Mouse (Mus musculus) thymus, adult 2 months (tissue): ENCODE data around the gene Hgd. TPM values are rescaled to one million over a fixed set of nuclear protein-coding genes. Genes with fewer than 3 reads are reported as not detected.
A peak's percentile ranks its signal among the peaks of the same experiment; 100 is the strongest.

ENCODE experiments used
- DNase-seq: peaks from one replicate; pipeline ENCODE4 v3.0.0; 2021
- H3K27ac ChIP-seq: fragments of 200-500 bp; 2 replicates; pipeline ENCODE4 v1.5.1; 2012; ENCODE audit warnings: low read length, control low read depth; ENCODE audit not compliant: control insufficient read depth, insufficient read depth
- H3K27me3 ChIP-seq: fragments of 200-500 bp; 2 replicates; pipeline ENCODE4 v1.6.1; 2012; ENCODE audit warnings: mild to moderate bottlenecking, low read length, moderate library complexity, mixed read lengths; ENCODE audit not compliant: control insufficient read depth, insufficient read depth
- H3K36me3 ChIP-seq: fragments of 200-500 bp; 2 replicates; pipeline ENCODE4 v1.6.1; 2012; ENCODE audit warnings: mild to moderate bottlenecking, low read length, moderate library complexity; ENCODE audit not compliant: control insufficient read depth, insufficient read depth
- H3K4me1 ChIP-seq: fragments of 200-500 bp; replicated peaks from 2 replicates; pipeline ENCODE4 v1.6.1; 2012; ENCODE audit warnings: low read length; ENCODE audit not compliant: control insufficient read depth, insufficient read depth
- H3K4me3 ChIP-seq: fragments of 200-500 bp; 2 replicates; pipeline ENCODE4 v1.5.1; 2012; ENCODE audit warnings: mild to moderate bottlenecking, low read length, control low read depth, moderate library complexity; ENCODE audit not compliant: control insufficient read depth, insufficient read depth
- CTCF ChIP-seq: fragments of 200-500 bp; IDR thresholded peaks from 2 replicates; pipeline ENCODE4 v1.5.1; 2012; ENCODE audit warnings: mild to moderate bottlenecking, control low read depth, low read length, moderate library complexity, borderline replicate concordance; ENCODE audit not compliant: control insufficient read depth, poor library complexity, insufficient read depth; ENCODE audit errors: extremely low read depth
- POLR2A ChIP-seq: fragments of 200-500 bp; IDR thresholded peaks from 2 replicates; pipeline ENCODE4 v1.6.1; 2012; ENCODE audit warnings: mild to moderate bottlenecking, low read length, control low read depth, moderate library complexity; ENCODE audit not compliant: control insufficient read depth, poor library complexity, insufficient read depth; ENCODE audit errors: extremely low read depth
- WGBS: fragments of 180-500 bp; shearing (Covaris S2); methylation state at CpG from one replicate; pipeline ENCODE4 v1.1.7; 2018; 5-methylcytosine and 5-hydroxymethylcytosine counted together
- polyA plus RNA-seq: library from polyadenylated mRNA; depleted of rRNA; stranded (reverse); fragments of >200 nt; gene quantifications from 2 replicates; pipeline ENCODE4 v1.2.3, GENCODE M21; 2012

Hgd gene
- polyA plus RNA-seq, 1 experiment: 0.54 TPM

DNA sequence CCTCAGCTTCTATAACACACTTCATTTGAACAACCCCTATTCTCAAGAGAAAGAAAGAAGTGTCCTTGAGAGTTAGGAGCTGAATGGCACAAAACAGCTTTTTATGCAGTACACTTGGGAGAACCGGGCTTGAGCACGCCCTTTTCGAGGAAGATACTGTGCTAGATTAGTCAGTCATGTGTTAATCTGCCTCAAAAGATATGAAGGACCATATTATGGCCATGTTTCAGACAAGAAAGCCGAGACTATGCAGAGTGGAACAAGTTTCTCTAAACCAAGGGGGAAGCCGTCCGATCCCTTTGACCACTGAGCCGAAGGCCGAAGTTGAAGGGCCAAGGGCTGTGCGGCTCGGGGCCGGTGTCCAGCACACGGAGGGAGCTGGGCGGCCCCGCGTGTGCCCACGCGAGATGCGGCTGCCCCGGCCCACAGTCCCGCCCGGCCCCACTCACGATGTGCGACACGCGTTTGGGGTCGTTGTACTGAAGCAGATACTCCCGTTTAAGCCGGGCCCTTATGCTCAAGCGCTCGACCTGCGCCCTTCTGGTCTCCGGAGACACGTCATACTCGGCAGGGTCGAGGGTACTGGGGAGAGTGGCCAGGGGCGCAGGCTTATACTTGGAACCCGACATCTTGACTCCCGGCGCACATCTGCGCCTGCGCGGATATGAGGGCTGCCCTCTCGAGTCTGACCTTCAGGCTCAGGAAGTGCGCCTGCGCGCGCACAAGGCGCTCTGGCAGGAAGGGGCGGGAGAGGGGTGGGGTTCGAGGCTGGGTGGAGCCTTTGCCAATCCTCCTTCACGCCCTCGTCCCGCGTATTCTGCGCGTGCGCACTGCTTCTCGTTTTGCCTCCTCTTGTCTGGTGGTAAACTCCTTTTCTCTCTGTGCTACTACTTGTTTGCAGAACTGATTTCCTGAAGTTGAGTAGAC, 74.0 kb downstream of the Hgd start, which contains the start of gene Ndufb4:
TSS of gene Ndufb4 (minus strand) at position 723 of the 927 bp plus-strand sequence.
- H3K27ac ChIP-seq: no peak within 1 kb of the TSS; the same call in 1 of the 2 replicates
- WGBS: under 1% methylated on average over 53 of the region's 58 CpGs
- H3K27me3 ChIP-seq: no peaks in the 10 kb centered on the region
- H3K4me1 ChIP-seq: peaks cover 4% of the 10 kb centered on the region
- H3K36me3 ChIP-seq: no peaks in the 10 kb centered on the region
- peak within 1 kb of the TSS; percentile 98 for H3K4me3 ChIP-seq
- TF ChIP-seq POLR2A (0 out of 2 replicates have a peak, but pooled peaks have one; percentile 41), CTCF (no peak)
- DNase-seq: peak; percentile 93

DNA sequence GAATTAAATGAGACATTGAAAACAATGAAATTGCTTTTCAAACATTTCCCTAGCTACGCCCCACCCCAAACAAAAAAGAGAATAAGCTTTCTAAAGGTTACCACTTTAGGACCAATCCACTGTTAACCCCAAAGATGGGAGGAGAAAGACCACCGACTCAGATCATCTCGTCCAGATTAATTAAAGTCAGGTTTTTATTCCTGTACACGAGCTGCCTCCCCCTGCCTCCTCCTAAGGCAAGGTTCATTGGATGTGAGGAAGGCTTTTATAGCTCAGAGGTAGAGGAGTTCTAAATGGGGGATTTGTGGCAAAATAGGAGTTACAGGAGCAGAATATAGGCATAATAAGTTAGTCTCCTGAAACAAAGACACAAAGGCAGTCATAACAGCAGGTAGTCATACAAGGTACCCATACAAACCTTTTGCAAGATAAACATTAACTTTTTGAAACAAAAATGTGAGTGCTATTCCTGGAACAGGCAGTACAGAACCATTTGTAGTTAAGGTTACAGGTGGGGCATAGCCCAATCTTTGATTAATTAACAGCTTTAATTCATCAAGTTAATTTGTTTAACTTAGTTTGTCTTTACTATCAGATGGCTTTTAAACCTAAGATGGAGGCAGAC, 75.0 kb downstream of the Hgd start:
- Histone ChIP-seq H3K27ac (no peak overlapping the region), H3K36me3 (no peaks in the 10 kb centered on the region), H3K4me3 (no peak overlapping the region), H3K4me1 (peaks cover 4% of the 10 kb centered on the region), H3K27me3 (no peaks in the 10 kb centered on the region)
- 84% methylated on average over 4 of the region's 4 CpGs for WGBS
- no peak for TF ChIP-seq CTCF
- no peak for TF ChIP-seq POLR2A
- DNase-seq: peak; percentile 5

DNA sequence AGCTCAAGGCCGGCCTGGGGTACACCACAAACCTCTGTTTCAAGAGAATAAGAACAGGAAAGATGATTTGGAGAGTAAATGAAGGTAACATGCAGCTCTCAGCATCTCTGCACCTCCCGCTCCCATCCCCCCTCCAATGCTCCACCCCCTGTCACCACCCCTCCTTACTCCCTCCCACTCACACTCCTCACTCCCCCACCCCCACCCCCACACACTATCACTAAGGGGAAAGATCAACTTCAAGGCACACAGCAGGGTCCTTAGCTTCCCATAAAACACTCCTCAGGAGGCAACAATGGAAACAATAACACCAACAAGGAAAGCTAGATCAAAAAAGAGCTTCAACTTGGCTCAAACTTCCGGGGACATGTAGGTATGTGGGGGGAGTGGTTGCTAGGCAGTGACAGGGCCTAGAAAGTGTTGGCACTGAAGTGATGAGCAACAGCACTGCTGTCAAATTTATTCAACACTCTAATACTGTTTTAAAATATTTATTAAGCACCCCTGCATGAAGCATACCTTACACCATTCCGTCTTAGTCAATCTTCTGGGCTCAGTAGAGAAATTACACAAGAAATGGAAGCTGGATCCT, 75.9 kb downstream of the Hgd start:
- Histone ChIP-seq H3K27ac (no peak overlapping the region), H3K4me1 (peaks cover 4% of the 10 kb centered on the region), H3K27me3 (no peaks in the 10 kb centered on the region), H3K4me3 (no peak overlapping the region), H3K36me3 (no peaks in the 10 kb centered on the region)
- DNase-seq: no peak
- 86% methylated on average over 4 of the region's 4 CpGs for WGBS
- TF ChIP-seq POLR2A (no peak), CTCF (no peak)

DNA sequence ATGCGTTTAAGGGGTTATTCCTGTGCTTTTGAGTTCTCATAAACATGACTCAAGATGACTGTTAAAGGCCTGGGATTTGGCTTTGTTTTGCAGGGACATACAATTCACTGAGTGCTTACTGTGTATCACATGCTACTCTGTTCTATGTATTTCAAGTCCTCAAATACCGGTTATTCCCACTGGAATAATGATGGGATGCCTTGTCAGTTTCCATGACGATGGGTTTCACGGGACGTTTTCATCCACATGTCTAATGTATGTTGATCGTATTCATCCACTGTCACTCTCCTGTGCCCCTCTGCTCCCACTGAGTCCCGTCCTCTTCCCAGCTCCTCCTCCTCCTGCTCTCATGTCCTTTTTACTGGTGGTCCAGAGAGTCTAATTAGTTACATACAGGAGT, 76.8 kb downstream of the Hgd start:
- H3K36me3 ChIP-seq: no peaks in the 10 kb centered on the region
- no peak overlapping the region for H3K4me3 ChIP-seq
- H3K27me3 ChIP-seq: no peaks in the 10 kb centered on the region
- TF ChIP-seq CTCF (no peak), POLR2A (no peak)
- H3K4me1 ChIP-seq: peaks cover 4% of the 10 kb centered on the region
- WGBS: 96% methylated on average over 7 of the region's 7 CpGs
- H3K27ac ChIP-seq: no peak overlapping the region
- DNase-seq: no peak

DNA sequence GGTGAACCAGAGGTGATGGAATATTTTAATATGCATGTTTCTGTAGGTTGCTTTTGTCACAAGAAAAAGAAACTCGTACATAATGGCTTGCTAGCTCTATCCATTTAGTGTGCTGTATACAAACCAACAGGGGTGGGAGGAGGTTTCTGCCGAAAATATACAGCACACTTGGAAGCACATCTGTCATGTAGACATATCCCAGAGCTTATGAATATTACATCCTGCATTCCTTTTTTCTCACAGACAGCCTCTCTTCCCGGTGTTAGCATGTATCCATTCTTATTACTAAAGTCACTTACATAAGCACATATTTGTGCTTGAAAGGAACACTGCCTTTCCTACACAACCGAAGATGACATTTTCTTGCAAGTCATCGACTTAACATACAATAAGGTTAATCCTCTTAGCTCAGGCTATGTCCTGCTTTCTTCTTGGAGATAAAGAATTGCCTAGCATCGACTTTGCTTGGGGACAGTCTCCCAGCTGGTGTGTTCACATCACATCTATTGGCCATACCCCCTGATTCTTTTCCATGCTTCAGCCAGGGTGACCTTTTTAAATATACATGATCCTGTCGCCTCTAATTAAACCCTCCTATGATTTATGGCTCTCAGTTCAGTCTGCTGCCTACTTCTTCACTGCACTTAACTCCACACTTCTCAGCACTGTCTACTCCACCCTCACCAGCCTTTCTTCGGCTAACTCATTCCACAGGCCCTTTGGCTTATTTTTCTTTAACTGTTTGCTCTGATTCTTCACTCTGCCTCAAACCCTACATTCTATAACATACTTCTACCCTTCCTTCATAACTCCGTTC, 83.9 kb downstream of the Hgd start:
- no peak overlapping the region for H3K4me3 ChIP-seq
- H3K27ac ChIP-seq: no peak overlapping the region
- TF ChIP-seq POLR2A (no peak), CTCF (no peak)
- no peaks in the 10 kb centered on the region for H3K4me1 ChIP-seq
- WGBS: 86% methylated on average over 9 of the region's 9 CpGs
- H3K36me3 ChIP-seq: no peaks in the 10 kb centered on the region
- no peaks in the 10 kb centered on the region for H3K27me3 ChIP-seq
- DNase-seq: no peak

DNA sequence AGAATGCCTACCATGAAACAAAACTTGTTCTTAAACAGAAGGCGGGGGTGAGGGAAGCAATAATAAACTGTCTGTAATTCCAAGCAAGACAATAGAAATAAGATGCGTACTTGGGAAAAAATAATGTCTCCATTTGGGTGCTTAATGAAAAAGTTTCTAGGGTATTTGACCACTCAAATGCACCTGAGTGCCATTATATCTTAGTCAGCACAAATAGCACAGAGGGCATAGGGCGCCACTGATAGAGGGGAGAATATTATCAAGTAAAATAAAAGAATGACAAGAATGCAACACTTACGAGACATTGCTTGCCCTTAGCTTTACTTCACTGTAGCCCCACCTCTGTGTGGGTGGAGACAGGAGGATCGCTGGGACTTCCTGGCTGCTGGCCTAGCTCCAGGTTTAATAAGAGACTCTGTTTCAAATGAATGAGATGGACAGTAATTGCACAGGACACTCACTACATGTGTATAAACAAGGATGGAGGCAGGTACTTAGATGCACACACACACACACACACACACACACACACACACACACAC, 85.5 kb downstream of the Hgd start:
- no peaks in the 10 kb centered on the region for H3K27me3 ChIP-seq
- no peak overlapping the region for H3K27ac ChIP-seq
- no peak for DNase-seq
- WGBS: 87% methylated on average over 5 of the region's 5 CpGs
- no peaks in the 10 kb centered on the region for H3K36me3 ChIP-seq
- H3K4me1 ChIP-seq: no peaks in the 10 kb centered on the region
- no peak for TF ChIP-seq CTCF
- TF ChIP-seq POLR2A: no peak
- no peak overlapping the region for H3K4me3 ChIP-seq
